Mouse (Mus musculus) bone marrow, adult 2 months (tissue): ENCODE measurements at regions not wholly inside any gene's neighbourhood (a gene's known extent, or its start where the extent isn't known, plus 50 kb on each side); places are given as distances from the start of the nearest gene placed in this dataset.

ENCODE experiments used
- CTCF ChIP-seq: fragments of 200-500 bp; IDR thresholded peaks from 2 replicates; pipeline ENCODE4 v1.5.1; 2011; ENCODE audit warnings: low read length, control low read depth; ENCODE audit not compliant: control insufficient read depth, insufficient read depth
- POLR2A ChIP-seq: fragments of 200-500 bp; IDR thresholded peaks from 2 replicates; pipeline ENCODE4 v1.6.1; 2011; ENCODE audit warnings: low read depth, mild to moderate bottlenecking, control low read depth, low read length, borderline replicate concordance; ENCODE audit not compliant: control insufficient read depth

- TF ChIP-seq CTCF (no peak), POLR2A (no peak)
Measured at GRCm38 (mm10) chr9:78844969-78845683, 229.8 kb downstream of the Cd109 start.
